Mouse (Mus musculus) intestine, embryonic 16.5 days (tissue): ENCODE data around the gene Ubxn4. TPM values are rescaled to one million over a fixed set of nuclear protein-coding genes. Genes with fewer than 3 reads are reported as not detected.

Experiments
- ATAC-seq: fragments of 200-750 bp; cut with Nextera tagmentation; 2 replicates; pipeline ENCODE4 v1.8.0; 2017; ENCODE audit warnings: moderate TSS enrichment, moderate library complexity
- H3K27ac ChIP-seq: fragments of 300-500 bp; sonication (generic); 2 replicates; pipeline ENCODE4 v1.5.1; 2014; ENCODE audit warnings: mild to moderate bottlenecking, low read length
- H3K27me3 ChIP-seq: fragments of 300-500 bp; sonication (generic); replicated peaks from 2 replicates; pipeline ENCODE4 v1.6.1; 2014; ENCODE audit warnings: low read length, control low read depth, mixed read lengths; ENCODE audit not compliant: control insufficient read depth, insufficient read depth
- H3K36me3 ChIP-seq: fragments of 300-500 bp; sonication (generic); 2 replicates; pipeline ENCODE4 v1.6.1; 2014; ENCODE audit warnings: low read length, control low read depth; ENCODE audit not compliant: control insufficient read depth, insufficient read depth
- H3K4me1 ChIP-seq: fragments of 300-500 bp; sonication (generic); 2 replicates; pipeline ENCODE4 v1.6.1; 2014; ENCODE audit warnings: low read length, control low read depth, mixed read lengths; ENCODE audit not compliant: control insufficient read depth, insufficient read depth
- H3K4me2 ChIP-seq: fragments of 300-500 bp; sonication (generic); 2 replicates; pipeline ENCODE4 v1.6.1; 2014; ENCODE audit warnings: low read depth, low read length, control low read depth
- H3K4me3 ChIP-seq: fragments of 300-500 bp; sonication (generic); 2 replicates; pipeline ENCODE4 v1.5.1; 2014; ENCODE audit warnings: mild to moderate bottlenecking, low read length
- H3K9ac ChIP-seq: fragments of 300-500 bp; sonication (generic); 2 replicates; pipeline ENCODE4 v1.6.1; 2014; ENCODE audit warnings: low read depth, low read length
- H3K9me3 ChIP-seq: fragments of 300-500 bp; sonication (generic); 2 replicates; pipeline ENCODE4 v1.6.1; 2016; ENCODE audit warnings: low read length, control low read depth; ENCODE audit not compliant: control insufficient read depth
- WGBS: fragments of 180-500 bp; shearing (Covaris S2); extraction: QIAGEN DNeasy Blood & Tissue Kit; methylation state at CpG from one replicate; pipeline ENCODE4 v1.1.7; 2014; 5-methylcytosine and 5-hydroxymethylcytosine counted together
- polyA plus RNA-seq: library from polyadenylated mRNA; unstranded; fragments of >200 nt; fragmentation: Nextera tagmentation; extraction: Ambion mirVana; gene quantifications from 2 replicates; pipeline ENCODE4 v1.2.1, GENCODE M21; 2015

Ubxn4 gene
- polyA plus RNA-seq: 77.5 and 77.8 TPM in 2 replicates

DNA sequence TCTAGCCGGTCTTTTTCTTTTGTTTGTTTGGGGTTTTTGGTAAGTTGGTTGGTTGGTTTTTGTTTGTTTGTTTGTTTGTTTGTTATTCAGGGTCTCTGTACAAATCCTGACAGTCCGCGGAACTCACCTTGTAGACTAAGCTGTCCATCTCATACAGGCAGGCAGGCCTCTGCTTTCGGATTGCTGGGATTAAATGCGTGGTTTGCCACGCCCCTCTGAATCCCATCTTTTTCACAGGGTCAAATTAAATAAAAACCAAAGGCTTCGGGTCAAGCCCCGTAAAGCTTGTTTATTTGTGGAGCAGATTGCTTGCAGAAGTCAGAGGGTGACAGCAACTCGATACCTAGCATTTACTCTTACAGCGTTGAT is at the start of gene Ubxn4:
Gene Ubxn4, plus strand, starts transcription at position 338 of the 369 bp plus-strand sequence.
- 8% methylated on average over 10 of the region's 10 CpGs for WGBS
- H3K4me1 ChIP-seq: peaks cover 6% of the 10 kb centered on the region
- no peaks in the 10 kb centered on the region for H3K36me3 ChIP-seq
- no peaks in the 10 kb centered on the region for H3K9me3 ChIP-seq
- peak within 1 kb of the TSS; percentile 89 for H3K9ac ChIP-seq
- no peaks in the 10 kb centered on the region for H3K27me3 ChIP-seq
- peak; percentile 27 for ATAC-seq
- H3K4me2 ChIP-seq: peak within 1 kb of the TSS; percentile 76
- H3K27ac ChIP-seq: peak within 1 kb of the TSS; percentile 91
- peak within 1 kb of the TSS; percentile 83 for H3K4me3 ChIP-seq

DNA sequence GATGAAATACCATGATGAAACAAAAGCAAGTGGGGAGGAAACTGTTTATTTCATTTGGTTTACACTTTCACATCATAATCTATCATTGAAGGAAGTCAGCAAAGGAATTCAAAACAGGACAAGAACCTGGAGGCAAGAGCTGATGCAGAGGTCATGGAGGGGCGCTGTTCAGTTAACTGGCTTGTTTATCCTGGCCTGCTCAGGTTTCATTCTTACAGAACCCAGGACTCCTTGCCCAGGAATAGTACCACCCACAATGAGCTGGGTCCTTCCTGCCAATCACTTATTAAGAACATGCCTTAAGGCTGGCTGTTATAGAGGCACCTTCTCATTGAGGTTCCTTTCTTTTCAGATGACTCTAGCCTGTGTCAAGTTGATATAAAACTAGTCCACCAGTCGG is 49.8 kb upstream of the Ubxn4 start:
- Histone ChIP-seq H3K4me1 (no peaks in the 10 kb centered on the region), H3K27ac (no peak overlapping the region), H3K27me3 (no peaks in the 10 kb centered on the region), H3K4me3 (no peak overlapping the region), H3K9ac (no peak overlapping the region), H3K9me3 (no peaks in the 10 kb centered on the region), H3K4me2 (no peak overlapping the region), H3K36me3 (no peaks in the 10 kb centered on the region)
- ATAC-seq: no peak
- WGBS: 45% methylated on average over 2 of the region's 2 CpGs

- H3K9ac ChIP-seq: no peak overlapping the region
- H3K4me2 ChIP-seq: no peak overlapping the region
- no peaks in the 10 kb centered on the region for H3K27me3 ChIP-seq
- ATAC-seq: no peak
- H3K27ac ChIP-seq: no peak overlapping the region
- H3K36me3 ChIP-seq: no peaks in the 10 kb centered on the region
- H3K4me1 ChIP-seq: no peaks in the 10 kb centered on the region
- no peaks in the 10 kb centered on the region for H3K9me3 ChIP-seq
- 96% methylated on average over 1 of the region's 1 CpGs for WGBS
- no peak overlapping the region for H3K4me3 ChIP-seq
These were observed 46.4 kb upstream of the Ubxn4 start for GRCm38 (mm10) chr1:128197353-128197752.

GRCm38 (mm10) chr1:128213261-128213660 is 30.5 kb upstream of the Ubxn4 start:
- H3K4me3 ChIP-seq: no peak overlapping the region
- no peak overlapping the region for H3K4me2 ChIP-seq
- no peak overlapping the region for H3K27ac ChIP-seq
- H3K9ac ChIP-seq: no peak overlapping the region
- no peaks in the 10 kb centered on the region for H3K4me1 ChIP-seq
- ATAC-seq: no peak
- peaks cover 8% of the 10 kb centered on the region; the same call in 1 of the 2 replicates for H3K36me3 ChIP-seq
- H3K9me3 ChIP-seq: no peaks in the 10 kb centered on the region
- WGBS: 74% methylated on average over 5 of the region's 5 CpGs
- H3K27me3 ChIP-seq: no peaks in the 10 kb centered on the region

DNA sequence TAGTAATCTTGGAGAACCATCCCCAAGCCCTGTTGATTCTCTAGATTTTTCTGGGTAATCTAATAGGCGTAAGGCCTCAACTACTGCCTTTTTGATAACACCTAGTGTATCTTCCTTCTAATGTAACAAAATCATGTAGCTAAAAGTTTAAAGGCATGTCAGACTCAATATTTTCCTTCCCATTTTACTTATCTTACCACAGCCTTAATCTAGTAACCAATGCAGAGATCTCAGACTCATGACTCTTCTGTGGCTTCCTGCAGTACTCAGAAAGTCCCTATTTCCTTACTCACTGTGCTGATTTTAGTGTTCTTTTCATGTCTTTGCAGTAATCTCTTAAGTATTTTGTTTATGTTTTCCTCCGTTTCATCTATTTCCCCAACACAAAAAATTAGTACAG is 21.9 kb upstream of the Ubxn4 start:
- Histone ChIP-seq H3K36me3 (0 out of 2 replicates have a peak, but pooled peaks cover 3% of the 10 kb centered on the region), H3K4me1 (no peaks in the 10 kb centered on the region)
- WGBS: 98% methylated on average over 2 of the region's 2 CpGs

DNA sequence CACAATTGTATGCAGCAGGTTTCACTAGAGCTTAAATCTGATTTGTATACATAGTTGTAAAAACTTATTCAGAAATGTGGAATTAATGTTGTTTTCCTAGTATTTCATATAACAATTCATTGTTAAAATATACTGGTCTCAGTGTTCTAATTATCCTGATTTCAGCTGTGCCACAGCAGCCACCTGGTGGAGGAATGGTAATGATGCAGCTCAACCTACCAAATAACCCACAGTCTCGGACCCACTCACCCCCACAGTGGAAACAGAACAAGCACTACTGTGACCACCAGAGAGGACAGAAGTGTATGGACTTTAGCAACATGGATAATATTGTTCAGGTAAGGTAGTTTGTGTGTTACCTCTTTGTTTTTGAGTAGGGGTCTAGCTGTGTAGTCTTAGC is 20.5 kb upstream of the Ubxn4 start:
- Histone ChIP-seq H3K4me2 (no peak overlapping the region), H3K9me3 (no peaks in the 10 kb centered on the region), H3K27ac (no peak overlapping the region), H3K9ac (no peak overlapping the region), H3K27me3 (no peaks in the 10 kb centered on the region), H3K4me1 (no peaks in the 10 kb centered on the region), H3K36me3 (0 out of 2 replicates have a peak, but pooled peaks cover 3% of the 10 kb centered on the region), H3K4me3 (no peak overlapping the region)
- 81% methylated on average over 1 of the region's 1 CpGs for WGBS
- ATAC-seq: no peak

More for the DNA sequence above, 21.9 kb upstream of the Ubxn4 start:
- Histone ChIP-seq H3K27me3 (no peaks in the 10 kb centered on the region), H3K4me2 (no peak overlapping the region), H3K4me3 (no peak overlapping the region), H3K9me3 (no peaks in the 10 kb centered on the region), H3K9ac (no peak overlapping the region), H3K27ac (no peak overlapping the region)
- no peak for ATAC-seq

DNA sequence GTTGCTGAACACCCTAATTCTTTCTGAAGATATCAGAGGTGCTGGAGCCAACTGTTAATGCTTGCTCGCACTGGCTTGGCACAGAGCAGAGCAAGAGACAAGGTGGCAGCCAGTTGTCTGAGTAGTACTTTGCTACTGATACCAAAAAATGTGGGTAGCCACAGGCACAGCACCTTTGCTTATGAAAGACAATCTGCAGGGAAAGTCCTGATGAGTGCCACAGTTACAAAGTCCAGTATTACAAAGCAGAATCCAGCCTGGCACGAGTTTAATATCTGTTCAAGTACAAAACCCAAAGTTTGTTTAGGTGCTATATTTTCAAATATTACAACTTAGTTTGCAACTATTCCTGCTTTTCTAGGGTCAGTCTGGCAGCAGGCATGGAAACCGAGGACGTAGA is 8.6 kb upstream of the Ubxn4 start:
- no peak for ATAC-seq
- Histone ChIP-seq H3K27ac (no peak overlapping the region), H3K4me3 (no peak overlapping the region), H3K27me3 (no peaks in the 10 kb centered on the region), H3K4me2 (no peak overlapping the region), H3K9ac (no peak overlapping the region), H3K36me3 (peaks cover 11% of the 10 kb centered on the region), H3K4me1 (no peaks in the 10 kb centered on the region), H3K9me3 (no peaks in the 10 kb centered on the region)
- WGBS: 96% methylated on average over 4 of the region's 4 CpGs

- ATAC-seq: peak; percentile 96
- no peaks in the 10 kb centered on the region for H3K36me3 ChIP-seq
- H3K9ac ChIP-seq: peak overlapping the region; percentile 89
- H3K27ac ChIP-seq: peak overlapping the region; percentile 91
- H3K27me3 ChIP-seq: no peaks in the 10 kb centered on the region
- peak overlapping the region; percentile 83 for H3K4me3 ChIP-seq
- H3K4me1 ChIP-seq: peaks cover 6% of the 10 kb centered on the region
- H3K4me2 ChIP-seq: peak overlapping the region; percentile 76
- under 1% methylated on average over 71 of the region's 71 CpGs for WGBS
- H3K9me3 ChIP-seq: no peaks in the 10 kb centered on the region
These were observed 397 bp downstream of the Ubxn4 start for GRCm38 (mm10) chr1:128243996-128244726.

- ATAC-seq: peak; percentile 50
- peak overlapping the region; percentile 91 for H3K27ac ChIP-seq
- no peaks in the 10 kb centered on the region for H3K36me3 ChIP-seq
- no peaks in the 10 kb centered on the region for H3K9me3 ChIP-seq
- H3K4me2 ChIP-seq: peak overlapping the region; percentile 76
- WGBS: under 1% methylated on average over 19 of the region's 19 CpGs
- H3K9ac ChIP-seq: peak overlapping the region; percentile 89
- H3K4me3 ChIP-seq: peak overlapping the region; percentile 83
- no peaks in the 10 kb centered on the region for H3K27me3 ChIP-seq
- H3K4me1 ChIP-seq: peaks cover 6% of the 10 kb centered on the region
These were observed 1.1 kb downstream of the Ubxn4 start for GRCm38 (mm10) chr1:128244727-128245355.
